8 mouse cellular contexts compared by ENCODE assay signal in the genomic region with DNA sequence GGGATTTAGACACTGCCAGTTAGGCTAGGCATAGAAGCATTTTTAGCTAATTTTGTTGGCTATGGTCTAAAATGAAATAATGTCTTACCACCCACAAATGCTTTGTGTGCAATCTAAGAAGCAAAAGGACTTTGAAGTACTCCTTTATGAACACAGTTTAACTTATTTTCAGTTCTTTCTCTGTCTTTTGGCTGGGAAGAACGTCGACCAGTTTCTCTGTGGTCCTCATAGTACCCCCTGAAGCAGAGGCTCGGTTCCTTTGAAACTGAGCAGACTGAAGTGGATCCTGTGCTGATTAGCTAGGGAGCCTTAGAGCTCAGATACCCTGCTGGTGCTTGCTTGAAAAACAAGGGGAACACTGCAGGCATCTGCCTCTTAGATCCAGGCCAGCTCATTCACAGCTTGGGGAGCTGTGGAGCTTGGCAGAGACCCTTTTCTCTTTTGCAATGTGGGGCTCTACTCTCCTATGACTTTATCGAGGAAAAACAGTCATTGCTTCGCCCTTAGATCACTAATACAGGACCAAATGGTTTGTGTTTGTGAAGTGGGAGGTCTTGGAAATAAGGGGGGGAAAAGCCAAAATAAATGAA. TPM values are rescaled to one million over a fixed set of nuclear protein-coding genes. Genes with fewer than 3 reads are reported as not detected.
DNase-seq lines count a peak whose midpoint lies in the region; ATAC-seq and TF ChIP-seq lines count a peak whose summit lies in the region.

No protein-coding gene starts in this region.

- H3K27me3 ChIP-seq in heart, adult 2 months (ENCODE audit: control insufficient read depth, insufficient read depth, low read length): peaks cover 3% of the 10 kb centered on the region
- peaks cover 10% of the 10 kb centered on the region for H3K27me3 ChIP-seq in heart, embryonic 12.5 days (replicated peaks)
- H3K27me3 ChIP-seq in embryonic facial prominence, embryonic 14.5 days (replicated peaks; ENCODE audit: control insufficient read depth, insufficient read depth, low read length): peaks cover 9% of the 10 kb centered on the region; the same call in 1 of the 2 replicates

- no peak for TF ChIP-seq EP300 in heart, adult 2 months (IDR thresholded peaks at IDR 0.05; ENCODE audit: insufficient read depth, low read depth, low read length)

- H3K4me3 ChIP-seq in heart, adult 2 months: no peak overlapping the region
- no peak overlapping the region for H3K4me3 ChIP-seq in heart, embryonic 12.5 days
- peak overlapping the region; percentile 13; the same call in 1 of the 2 replicates for H3K4me3 ChIP-seq in embryonic facial prominence, embryonic 14.5 days (ENCODE audit: low read depth, low read length)

- no peaks in the 10 kb centered on the region for H3K79me2 ChIP-seq in heart, adult 2 months (replicated peaks; ENCODE audit: control insufficient read depth, insufficient read depth, low read length)

- no peak for ATAC-seq in heart, embryonic 12.5 days (ENCODE audit: insufficient number of reproducible peaks, low FRiP score)
- ATAC-seq in embryonic facial prominence, embryonic 14.5 days (ENCODE audit: low read depth): 0 out of 2 replicates have a peak, but pooled peaks have one; percentile 44

- no peaks in the 10 kb centered on the region for H3K36me3 ChIP-seq in heart, adult 2 months (ENCODE audit: control insufficient read depth, insufficient read depth, low read length)
- no peaks in the 10 kb centered on the region for H3K36me3 ChIP-seq in heart, embryonic 12.5 days
- no peaks in the 10 kb centered on the region for H3K36me3 ChIP-seq in embryonic facial prominence, embryonic 14.5 days (ENCODE audit: control insufficient read depth, insufficient read depth, low read length)

- peak; percentile 40 to 54 for DNase-seq in heart, adult 2 months
- peak; percentile 21 for DNase-seq in NIH3T3 (ENCODE audit: low read depth)
- DNase-seq in embryonic facial prominence, embryonic 14.5 days (ENCODE audit: low spot score): peak; percentile 72
- DNase-seq in layer of hippocampus, postnatal 25 days (ENCODE audit: extremely low spot score in 1 of 2, low spot score in 1 of 2): peak; percentile 7 to 12
- no peak for DNase-seq in T-cell, adult 2 months (ENCODE audit: low spot score)
- DNase-seq in thymus, postnatal 14 days: no peak
- DNase-seq in kidney, adult 8-10 months: no peak

- H3K4me1 ChIP-seq in heart, adult 2 months (ENCODE audit: control insufficient read depth, insufficient read depth, low read length): no peaks in the 10 kb centered on the region; the same call in 1 of the 2 replicates
- H3K4me1 ChIP-seq in heart, embryonic 12.5 days (replicated peaks): peaks cover 8% of the 10 kb centered on the region; the same call in 1 of the 2 replicates
- H3K4me1 ChIP-seq in embryonic facial prominence, embryonic 14.5 days (ENCODE audit: control insufficient read depth, insufficient read depth, low read length): peaks cover 8% of the 10 kb centered on the region; the same call in 1 of the 2 replicates

- no peak for TF ChIP-seq POLR2A in heart, adult 2 months (IDR thresholded peaks at IDR 0.05; ENCODE audit: insufficient read depth, low read depth, low read length)

- intact Hi-C loops in heart, adult 2 months (cut with DNase I): loop anchor here (5.0 kb wide), 1 partner anchor 42 kb away; no protein-coding TSS in a partner anchor

- WGBS in heart, adult 2 months: 31% methylated on average over 5 of the region's 5 CpGs
- WGBS in heart, embryonic 12.5 days: 8% methylated on average over 5 of the region's 5 CpGs
- 4% methylated on average over 5 of the region's 5 CpGs for WGBS in embryonic facial prominence, embryonic 14.5 days

- H3K9me3 ChIP-seq in heart, embryonic 12.5 days (replicated peaks): no peaks in the 10 kb centered on the region
- H3K9me3 ChIP-seq in embryonic facial prominence, embryonic 14.5 days (ENCODE audit: control insufficient read depth, low read length): no peaks in the 10 kb centered on the region

- no peak for TF ChIP-seq CTCF in heart, adult 2 months (IDR thresholded peaks at IDR 0.05)

- no peak overlapping the region for H3K4me2 ChIP-seq in heart, embryonic 12.5 days
- H3K4me2 ChIP-seq in embryonic facial prominence, embryonic 14.5 days (ENCODE audit: low read depth, low read length): peak overlapping the region; percentile 93

- H3K9ac ChIP-seq in heart, adult 2 months (ENCODE audit: low read depth, low read length): no peak overlapping the region
- H3K9ac ChIP-seq in heart, embryonic 12.5 days: no peak overlapping the region
- no peak overlapping the region for H3K9ac ChIP-seq in embryonic facial prominence, embryonic 14.5 days (ENCODE audit: low read depth, low read length)

- H3K27ac ChIP-seq in heart, adult 2 months: no peak overlapping the region
- H3K27ac ChIP-seq in heart, embryonic 12.5 days (ENCODE audit: poor library complexity, severe bottlenecking): no peak overlapping the region
- H3K27ac ChIP-seq in embryonic facial prominence, embryonic 14.5 days (replicated peaks; ENCODE audit: low read depth, low read length): peak overlapping the region; percentile 30

RNA-seq across cellular contexts. Expression of a gene that starts 1.9 kb away (rescaled TPM):
- total RNA-seq in heart, adult 2 months (2021): 1 to 10 TPM; 3.2 to 3.9 TPM
- polyA plus RNA-seq in heart, adult 2 months (2012; rRNA removed): 0.80 and 2.0 TPM in 2 replicates
- polyA plus RNA-seq in heart, embryonic 12.5 days (2016; fragmentation: Nextera tagmentation; extraction: Ambion mirVana): 0.86 and 1.3 TPM in 2 replicates
- 16.0 and 16.2 TPM in 2 replicates for polyA plus RNA-seq in embryonic facial prominence, embryonic 14.5 days (2014; fragmentation: Nextera tagmentation; extraction: Ambion mirVana)
- 1 to 10 TPM; 1.6 to 2.1 TPM for total RNA-seq in layer of hippocampus, postnatal 25 days (2021)

Comparison
In these comparisons a context has a peak if more than half of its experiments do, and no peak if none do; other contexts are left out.
1. DNase-seq: peak in heart, adult 2 months (2 of 2), NIH3T3 (single experiment), embryonic facial prominence, embryonic 14.5 days (single experiment) and layer of hippocampus, postnatal 25 days (2 of 2); none in T-cell, adult 2 months (single experiment), thymus, postnatal 14 days (single experiment) and kidney, adult 8-10 months (0 of 2).